Mouse (Mus musculus): ENCODE results near the gene Pkd1. TPM values are rescaled to one million over a fixed set of nuclear protein-coding genes. Genes with fewer than 3 reads are reported as not detected.
A peak's percentile ranks its signal among the peaks of the same experiment; 100 is the strongest.

Pkd1 gene
- total RNA-seq, 1 experiment from 2014 or later = 13.3 TPM

DNA sequence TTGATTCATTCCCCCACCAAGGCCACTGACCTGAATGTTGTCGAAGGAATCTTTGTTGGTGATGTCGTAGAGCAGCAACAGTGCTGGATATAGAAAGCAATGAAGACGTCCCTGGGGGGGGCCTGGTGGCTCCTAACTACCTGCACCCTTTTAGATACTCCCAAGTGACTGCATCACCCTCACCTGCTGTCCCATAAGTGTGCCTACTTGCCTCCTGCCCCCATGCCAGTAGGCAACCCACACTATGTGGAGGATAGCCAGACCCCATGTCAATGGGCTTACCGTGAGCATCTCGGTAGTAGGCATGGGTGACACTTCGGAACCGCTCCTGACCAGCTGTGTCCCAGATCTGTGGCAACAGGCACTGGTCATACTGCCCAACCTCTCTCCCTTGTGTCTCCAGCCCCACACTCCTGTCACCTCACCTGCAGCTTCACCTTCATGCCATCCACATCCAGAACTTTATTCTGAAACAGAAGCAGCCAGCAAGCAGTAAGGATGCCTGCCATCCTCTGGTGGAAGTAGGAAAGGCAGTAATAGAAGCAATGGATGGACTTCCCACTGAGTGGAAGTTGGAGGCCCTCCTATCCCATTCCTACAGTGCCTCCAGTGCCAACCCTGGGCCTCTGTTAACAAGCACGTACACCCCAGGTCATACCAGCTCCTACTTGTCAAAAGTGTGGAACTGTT, 19.1 kb upstream of the Pkd1 start:
- ATAC-seq (replicated peaks in 1 of 2; ENCODE audit: insufficient read depth in 1 of 2, low FRiP score in 2 of 2, low TSS enrichment in 1 of 2, low read depth in 1 of 2, poor library complexity in 2 of 2, severe bottlenecking in 2 of 2) = no peak

DNA sequence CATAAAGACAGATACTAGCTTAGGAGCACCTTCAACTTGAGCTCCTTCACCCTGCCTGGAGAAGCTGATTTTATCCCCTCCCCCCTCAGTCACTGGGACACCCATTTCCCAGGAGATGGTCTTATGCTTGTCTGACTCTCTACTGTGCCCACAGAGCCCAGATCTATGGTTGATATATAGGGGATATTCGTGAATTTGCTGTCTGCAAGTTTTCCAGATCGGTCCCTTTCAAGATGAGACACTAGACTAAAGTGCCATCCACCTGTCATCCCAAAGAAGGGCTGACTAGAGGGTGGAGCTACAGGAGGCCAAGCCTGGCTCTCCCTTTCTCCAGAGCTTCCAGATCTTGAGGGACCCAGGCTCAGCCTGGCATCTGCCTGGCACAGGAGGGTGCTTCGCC, 18.6 kb upstream of the Pkd1 start:
- ATAC-seq (replicated peaks in 1 of 2; ENCODE audit: insufficient read depth in 1 of 2, low FRiP score in 2 of 2, low TSS enrichment in 1 of 2, low read depth in 1 of 2, poor library complexity in 2 of 2, severe bottlenecking in 2 of 2) = no peak

DNA sequence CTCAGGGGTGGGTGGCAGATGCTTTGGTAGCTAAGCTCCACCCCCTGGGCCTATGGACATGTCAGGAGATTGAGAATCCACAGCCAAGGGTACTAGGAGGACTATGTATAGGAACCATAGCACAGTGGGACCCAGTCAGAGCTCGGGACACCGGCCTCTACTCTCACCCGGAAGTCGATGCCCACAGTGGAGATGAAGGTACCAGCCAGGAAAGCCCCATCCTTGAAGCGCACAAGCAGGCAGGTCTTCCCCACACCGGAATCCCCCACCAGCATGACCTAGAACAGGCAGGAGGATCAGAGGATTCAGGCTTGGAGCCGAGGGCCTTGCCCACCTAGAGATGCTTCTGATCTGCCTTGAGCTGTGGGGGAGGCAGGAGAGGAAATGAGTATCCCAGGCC, 17.6 kb upstream of the Pkd1 start:
- ATAC-seq (replicated peaks in 1 of 2; ENCODE audit: insufficient read depth in 1 of 2, low FRiP score in 2 of 2, low TSS enrichment in 1 of 2, low read depth in 1 of 2, poor library complexity in 2 of 2, severe bottlenecking in 2 of 2) = no peak

DNA sequence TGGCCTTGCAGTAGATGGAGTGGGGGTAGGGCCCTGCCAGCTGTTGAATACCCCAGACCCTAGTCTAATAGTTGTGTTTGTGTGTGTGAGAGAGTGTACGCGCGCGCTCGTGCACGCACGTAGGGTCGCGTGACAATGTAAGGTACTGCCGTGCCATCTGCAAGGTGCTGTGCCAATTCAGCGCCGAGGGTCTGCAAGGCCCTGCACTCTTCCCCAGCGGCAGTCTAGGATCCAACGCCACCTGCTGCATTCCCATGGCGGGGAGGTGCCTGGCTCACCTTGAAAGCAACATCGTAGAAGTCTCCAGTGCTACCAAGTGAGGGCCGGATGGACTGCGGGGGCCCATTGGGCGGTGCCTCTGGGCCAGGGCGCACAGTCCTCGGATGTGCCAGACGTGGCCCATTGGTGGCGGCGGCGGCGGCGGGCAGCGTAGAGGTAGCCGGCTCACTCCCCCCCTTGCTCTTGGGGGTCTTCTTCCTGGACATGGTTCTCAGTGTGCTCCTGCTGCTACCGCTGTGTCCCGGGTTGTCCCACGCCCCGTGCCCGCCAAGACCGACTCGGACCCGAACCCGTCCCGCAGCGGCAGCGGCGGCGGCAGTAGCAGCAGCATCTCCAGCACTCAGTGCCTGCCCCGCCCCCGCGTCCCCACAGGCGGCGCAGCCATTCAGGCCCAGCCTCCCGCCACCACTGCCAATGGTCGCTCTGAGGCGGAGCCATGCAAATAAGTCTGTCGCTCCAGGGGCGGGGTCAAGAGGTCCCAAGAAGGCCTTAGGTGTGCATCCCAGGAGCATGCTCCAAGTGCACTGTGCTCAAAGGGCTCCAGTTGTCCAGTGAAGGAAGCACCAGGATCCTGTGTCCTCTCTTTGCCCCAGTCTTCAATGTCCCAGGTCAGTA, 16.3 kb upstream of the Pkd1 start:
- ATAC-seq (replicated peaks in 1 of 2; ENCODE audit: insufficient read depth in 1 of 2, low FRiP score in 2 of 2, low TSS enrichment in 1 of 2, low read depth in 1 of 2, poor library complexity in 2 of 2, severe bottlenecking in 2 of 2) = peak; percentile 86 to 87

DNA sequence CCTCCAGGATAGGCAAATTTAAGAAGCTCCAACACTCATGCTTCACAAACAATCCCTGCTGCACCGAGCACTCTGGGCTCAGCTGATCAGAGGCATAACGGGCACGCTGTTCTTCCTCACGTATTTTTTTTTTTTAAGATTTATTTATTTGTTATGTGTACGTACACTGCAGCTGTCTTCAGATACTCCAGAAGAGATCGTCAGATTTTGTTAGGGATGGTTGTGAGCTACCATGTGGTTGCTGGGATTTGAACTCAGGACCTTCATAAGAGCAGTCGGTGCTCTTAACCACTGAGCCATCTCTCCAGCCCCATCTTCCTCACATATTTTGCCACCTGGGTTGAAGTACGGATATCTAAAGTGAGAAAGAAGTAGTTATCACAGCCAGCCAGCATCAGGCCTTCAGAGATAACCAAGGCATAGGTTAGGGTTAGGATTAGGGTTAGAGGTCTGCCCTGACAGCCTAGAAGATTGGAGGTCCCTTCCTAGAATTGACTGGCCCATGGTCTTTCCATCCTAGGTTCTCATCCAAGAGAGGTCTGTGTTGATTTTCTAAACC, 15.4 kb upstream of the Pkd1 start, which contains the start of gene Rab26:
Gene Rab26 (minus strand): TSS at position 51 of the 559 bp plus-strand sequence.
- ATAC-seq (replicated peaks in 1 of 2; ENCODE audit: insufficient read depth in 1 of 2, low FRiP score in 2 of 2, low TSS enrichment in 1 of 2, low read depth in 1 of 2, poor library complexity in 2 of 2, severe bottlenecking in 2 of 2) = no peak

DNA sequence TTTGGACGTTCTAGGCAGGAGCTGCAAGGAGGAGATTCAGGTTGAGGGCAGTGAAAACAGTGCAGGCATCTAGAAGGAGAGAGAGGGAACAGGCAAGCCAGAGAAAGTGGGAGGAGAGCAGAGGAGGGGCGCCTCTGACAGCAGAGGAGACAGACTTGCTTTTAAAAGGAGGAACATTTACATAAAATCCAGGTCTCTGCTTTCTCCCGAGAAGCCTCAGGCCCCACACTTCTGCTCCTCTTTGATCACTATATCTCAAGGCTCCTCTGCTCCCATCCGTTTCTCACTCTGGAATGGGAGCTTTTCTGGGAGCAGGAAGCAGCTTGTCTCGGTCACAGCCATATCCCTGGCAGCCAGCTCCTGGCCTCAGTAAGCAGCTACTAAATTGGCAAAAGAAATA, 14.3 kb upstream of the Pkd1 start:
- no peak for ATAC-seq (replicated peaks in 1 of 2; ENCODE audit: insufficient read depth in 1 of 2, low FRiP score in 2 of 2, low TSS enrichment in 1 of 2, low read depth in 1 of 2, poor library complexity in 2 of 2, severe bottlenecking in 2 of 2)

DNA sequence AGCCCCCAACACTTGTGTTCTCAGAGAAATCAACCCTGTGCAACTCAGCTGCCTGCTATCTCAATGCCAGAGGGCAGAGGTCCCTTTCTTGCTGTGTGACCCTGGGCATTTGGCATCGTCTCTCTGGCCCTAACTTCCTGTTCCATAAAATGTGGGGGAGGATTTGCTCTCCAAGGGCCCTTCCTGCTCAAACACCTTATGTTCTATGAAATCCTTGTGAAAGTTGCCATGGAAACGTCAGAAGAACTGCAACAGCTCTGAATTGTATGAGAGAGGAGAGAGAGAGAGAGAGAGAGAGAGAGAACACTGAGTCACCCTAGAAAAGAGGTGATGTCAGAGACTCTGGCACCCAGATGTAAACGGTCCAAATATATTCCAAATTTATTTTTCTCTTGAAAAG, 12.1 kb upstream of the Pkd1 start:
- ATAC-seq (replicated peaks in 1 of 2; ENCODE audit: insufficient read depth in 1 of 2, low FRiP score in 2 of 2, low TSS enrichment in 1 of 2, low read depth in 1 of 2, poor library complexity in 2 of 2, severe bottlenecking in 2 of 2) = no peak

DNA sequence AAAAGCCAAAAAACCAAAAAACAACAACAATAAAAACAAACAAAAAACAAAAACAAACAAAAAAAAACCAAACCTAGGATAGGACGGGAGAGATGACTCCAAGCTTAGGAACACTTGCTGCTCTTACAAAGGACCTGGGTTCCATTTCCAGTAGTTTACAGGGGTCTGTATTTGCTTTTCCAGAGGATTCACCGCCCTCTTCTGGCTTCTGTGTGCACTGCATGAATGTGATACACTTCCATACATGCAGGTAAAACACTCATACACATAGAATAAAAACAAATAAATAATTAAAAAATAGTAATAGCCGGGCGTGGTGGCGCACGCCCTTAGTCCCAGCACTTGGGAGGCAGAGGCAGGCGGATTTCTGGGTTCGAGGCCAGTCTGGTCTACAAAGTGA, 10.7 kb upstream of the Pkd1 start:
- no peak for ATAC-seq (replicated peaks in 1 of 2; ENCODE audit: insufficient read depth in 1 of 2, low FRiP score in 2 of 2, low TSS enrichment in 1 of 2, low read depth in 1 of 2, poor library complexity in 2 of 2, severe bottlenecking in 2 of 2)

DNA sequence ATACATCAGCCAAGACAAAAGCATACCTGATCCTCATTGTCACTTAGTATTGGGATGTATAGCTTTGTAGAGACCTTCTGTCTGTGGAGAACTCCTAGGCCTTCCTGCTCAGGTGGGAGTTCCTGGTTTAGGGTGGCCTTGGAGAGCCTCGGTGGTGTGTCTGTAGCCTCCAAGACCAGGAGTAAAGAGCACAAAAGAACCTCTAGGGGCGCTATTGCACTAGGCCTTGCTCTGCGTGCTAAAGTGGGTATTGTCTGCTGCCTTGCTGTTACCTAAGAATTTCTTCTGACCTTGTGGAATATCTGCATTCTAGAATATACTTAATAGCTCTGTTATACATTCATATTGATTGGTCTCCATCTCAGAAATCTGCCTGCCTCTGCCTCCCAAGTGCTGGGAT, 9.3 kb upstream of the Pkd1 start:
- ATAC-seq (replicated peaks in 1 of 2; ENCODE audit: insufficient read depth in 1 of 2, low FRiP score in 2 of 2, low TSS enrichment in 1 of 2, low read depth in 1 of 2, poor library complexity in 2 of 2, severe bottlenecking in 2 of 2) = peak; percentile 83 to 87

DNA sequence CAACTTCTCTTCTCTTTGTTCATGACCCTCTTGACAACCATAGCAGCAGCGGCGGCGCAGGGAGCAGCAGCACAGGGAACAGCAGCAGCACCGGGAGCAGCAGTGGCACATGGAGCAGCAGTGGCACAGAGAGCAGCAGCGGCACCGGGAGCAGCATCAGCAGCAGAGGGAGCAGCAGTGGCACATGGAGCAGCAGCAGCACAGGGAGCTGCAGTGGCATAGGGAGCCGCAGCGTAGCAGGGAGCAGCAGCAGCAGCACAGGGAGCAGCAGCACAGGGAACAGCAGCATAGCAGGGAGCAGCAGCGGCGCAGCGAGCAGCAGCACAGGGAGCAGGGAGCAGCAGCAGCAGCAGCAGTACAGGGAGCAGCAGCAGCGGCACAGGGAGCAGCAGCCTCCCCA, 5.0 kb upstream of the Pkd1 start:
- ATAC-seq (replicated peaks in 1 of 2; ENCODE audit: insufficient read depth in 1 of 2, low FRiP score in 2 of 2, low TSS enrichment in 1 of 2, low read depth in 1 of 2, poor library complexity in 2 of 2, severe bottlenecking in 2 of 2) = no peak

DNA sequence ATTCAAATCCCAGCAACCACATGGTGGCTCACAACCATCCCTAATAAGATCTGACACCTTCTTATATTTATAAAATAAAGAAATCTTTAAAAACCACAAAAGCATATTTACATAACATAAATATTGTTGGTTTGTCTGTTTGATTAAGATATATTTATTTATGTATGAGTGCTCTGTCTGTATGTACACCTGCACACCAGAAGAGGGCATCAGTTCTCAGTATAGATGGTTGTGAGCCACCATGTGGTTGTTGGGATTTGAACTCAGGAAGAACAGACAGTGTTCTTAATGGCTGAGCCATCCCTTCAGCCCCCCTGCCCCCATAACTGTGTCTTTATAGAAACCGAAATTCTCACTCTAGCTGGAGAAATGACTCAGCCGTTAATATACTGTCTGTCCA, 4.4 kb upstream of the Pkd1 start:
- no peak for ATAC-seq (replicated peaks in 1 of 2; ENCODE audit: insufficient read depth in 1 of 2, low FRiP score in 2 of 2, low TSS enrichment in 1 of 2, low read depth in 1 of 2, poor library complexity in 2 of 2, severe bottlenecking in 2 of 2)

DNA sequence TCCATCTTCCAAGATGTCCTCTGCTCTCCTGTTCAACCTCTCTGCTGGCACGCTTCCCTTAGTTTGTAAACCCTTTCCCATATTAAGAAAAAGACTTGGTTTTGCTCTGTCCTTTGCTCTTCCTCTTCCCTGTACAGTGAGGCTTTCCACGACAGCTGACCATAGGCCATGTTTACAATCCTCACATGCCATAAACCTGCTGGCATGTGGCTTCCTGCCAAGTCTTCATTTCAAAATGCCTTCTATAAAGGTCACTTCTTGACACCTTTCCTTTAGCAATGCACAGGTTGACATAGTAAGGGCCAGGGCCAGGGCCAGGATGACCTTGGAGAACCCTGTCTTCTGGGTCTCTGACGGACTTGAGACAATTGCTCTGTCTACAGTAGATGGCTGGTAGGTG, 3.4 kb upstream of the Pkd1 start:
- no peak for ATAC-seq (replicated peaks in 1 of 2; ENCODE audit: insufficient read depth in 1 of 2, low FRiP score in 2 of 2, low TSS enrichment in 1 of 2, low read depth in 1 of 2, poor library complexity in 2 of 2, severe bottlenecking in 2 of 2)

DNA sequence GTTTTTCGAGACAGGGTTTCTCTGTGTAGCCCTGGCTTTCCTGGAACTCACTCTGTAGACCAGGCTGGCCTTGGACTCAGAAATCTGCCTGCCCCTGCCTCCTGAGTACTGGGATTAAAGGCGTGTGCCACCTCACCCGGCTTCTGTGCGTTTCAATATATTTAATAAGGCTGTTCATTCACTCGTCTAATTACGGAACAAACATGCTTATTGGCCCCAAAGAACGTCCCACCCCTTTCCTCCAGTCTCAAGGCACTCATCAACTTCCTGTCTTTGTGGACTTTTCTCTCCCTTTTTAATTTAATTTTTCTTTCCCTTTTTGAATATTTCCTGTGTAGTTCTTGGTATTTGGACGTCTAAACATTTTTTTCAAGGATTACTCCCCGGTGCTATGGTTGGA, 1.2 kb upstream of the Pkd1 start:
- peak in 1 of 2 experiments; percentile 44; a peak in 1 of 4 replicates for ATAC-seq (replicated peaks in 1 of 2; ENCODE audit: insufficient read depth in 1 of 2, low FRiP score in 2 of 2, low TSS enrichment in 1 of 2, low read depth in 1 of 2, poor library complexity in 2 of 2, severe bottlenecking in 2 of 2)

DNA sequence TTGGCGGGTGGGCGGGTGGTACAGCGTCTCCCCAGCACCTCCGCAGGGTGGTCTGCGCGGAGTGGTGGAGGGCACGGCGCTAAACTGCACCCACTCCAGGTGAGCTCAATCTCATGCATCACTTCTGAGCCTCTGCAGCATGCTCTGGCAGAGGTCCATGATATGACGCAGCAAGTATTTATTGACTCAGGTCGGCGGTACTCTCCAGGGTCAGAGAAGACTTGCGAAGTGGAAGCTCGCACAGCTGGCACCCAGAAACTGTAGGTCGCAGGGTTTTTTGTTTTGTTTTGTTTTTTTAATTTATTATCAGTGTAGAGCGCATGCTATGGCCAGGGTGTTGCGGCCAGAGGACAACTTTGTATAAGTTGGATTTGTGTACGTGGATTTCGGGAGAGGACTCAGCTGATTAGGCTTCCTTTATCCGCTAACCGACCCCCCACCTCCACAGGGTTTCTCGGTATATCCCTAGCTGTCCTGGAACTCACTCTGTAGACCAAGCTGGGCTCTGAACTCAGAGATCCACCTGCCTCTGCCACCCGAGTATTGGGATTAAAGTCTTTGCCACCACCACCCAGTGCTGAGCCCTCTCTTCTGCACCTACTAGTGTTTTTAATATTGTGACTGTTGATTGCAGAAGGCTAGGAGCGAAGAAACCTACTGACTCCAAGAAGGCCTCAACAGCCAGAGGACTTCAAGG, 565 bp upstream of the Pkd1 start:
- peak; percentile 30 to 34; a peak in 2 of 4 replicates for ATAC-seq (replicated peaks in 1 of 2; ENCODE audit: insufficient read depth in 1 of 2, low FRiP score in 2 of 2, low TSS enrichment in 1 of 2, low read depth in 1 of 2, poor library complexity in 2 of 2, severe bottlenecking in 2 of 2)

DNA sequence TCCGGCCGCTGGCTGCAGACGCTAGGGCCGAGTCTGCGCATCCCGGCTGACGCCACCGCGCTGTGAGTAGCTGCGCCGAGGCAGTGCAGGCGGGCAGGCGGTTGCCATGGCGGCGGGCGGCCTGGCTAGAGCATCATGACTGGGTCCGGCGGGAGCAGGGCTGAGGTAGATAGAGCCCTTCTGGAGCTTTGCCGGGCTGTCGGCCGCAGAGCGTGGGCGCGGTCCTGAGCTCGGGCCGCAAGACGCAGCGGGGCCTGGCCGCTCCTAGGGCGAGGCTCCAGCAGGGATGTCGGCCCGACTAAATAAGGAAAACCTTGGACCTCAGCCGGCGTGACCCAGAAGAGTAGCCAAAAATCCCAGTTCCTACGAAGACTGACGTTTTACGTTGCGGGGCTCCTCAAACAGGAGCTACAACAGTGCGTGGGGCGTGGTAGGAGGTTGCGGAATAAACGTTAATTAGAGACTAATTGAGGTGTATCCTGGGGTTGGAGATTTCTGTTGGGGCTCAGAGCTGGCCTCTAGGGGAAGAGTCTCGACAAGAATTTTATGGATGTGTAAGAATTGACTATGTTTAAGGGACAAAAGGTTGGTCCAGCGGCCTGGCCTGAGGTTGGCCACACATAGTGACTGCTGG, 899 bp downstream of the Pkd1 start:
- 0 out of 4 replicates have a peak, but pooled peaks of 1 of the 2 experiments have one; percentile 14 for ATAC-seq (replicated peaks in 1 of 2; ENCODE audit: insufficient read depth in 1 of 2, low FRiP score in 2 of 2, low TSS enrichment in 1 of 2, low read depth in 1 of 2, poor library complexity in 2 of 2, severe bottlenecking in 2 of 2)

DNA sequence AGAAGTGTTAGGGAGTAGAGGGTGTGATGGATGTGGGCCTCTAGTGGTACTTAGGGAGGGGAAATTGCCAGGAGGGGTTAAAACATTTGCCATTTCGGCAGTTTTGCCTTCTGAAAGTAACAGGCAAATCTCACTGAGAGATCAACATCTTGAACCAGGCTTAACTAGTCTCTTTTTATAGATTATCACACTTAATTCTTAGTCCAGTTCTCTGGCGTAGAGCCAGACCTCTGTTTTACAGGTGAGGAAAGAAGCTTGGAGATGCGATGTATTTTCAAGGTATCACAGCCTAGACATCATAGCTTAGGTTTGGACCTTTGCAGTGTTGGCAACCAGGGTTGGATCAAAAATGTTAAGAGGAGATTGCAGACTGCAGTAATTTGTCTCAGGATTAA, 1.4 kb downstream of the Pkd1 start:
- no peak for ATAC-seq (replicated peaks in 1 of 2; ENCODE audit: insufficient read depth in 1 of 2, low FRiP score in 2 of 2, low TSS enrichment in 1 of 2, low read depth in 1 of 2, poor library complexity in 2 of 2, severe bottlenecking in 2 of 2)

DNA sequence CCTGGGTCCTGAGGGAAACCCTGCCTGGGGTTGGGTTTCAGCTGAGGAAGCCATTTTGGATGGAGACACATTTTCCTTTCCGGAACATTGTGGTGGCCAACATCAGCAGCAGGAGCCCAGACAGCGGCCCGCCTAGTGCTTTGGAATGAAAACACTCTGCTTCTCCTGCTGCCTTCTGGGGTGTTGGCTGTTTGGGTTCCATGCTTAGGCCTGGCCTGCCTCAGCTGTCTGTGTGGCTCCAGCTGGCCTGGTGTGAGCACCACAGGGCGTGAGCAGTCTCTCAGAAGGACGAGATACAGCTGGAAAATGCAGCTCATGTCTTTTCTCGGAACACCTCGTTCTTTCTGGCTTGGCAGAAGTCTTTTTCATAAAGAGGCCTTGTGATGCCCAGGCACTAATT, 7.5 kb downstream of the Pkd1 start:
- ATAC-seq (replicated peaks in 1 of 2; ENCODE audit: insufficient read depth in 1 of 2, low FRiP score in 2 of 2, low TSS enrichment in 1 of 2, low read depth in 1 of 2, poor library complexity in 2 of 2, severe bottlenecking in 2 of 2) = no peak

Data from hematopoietic stem cell, adult 5-6 weeks (primary cell).